Mouse (Mus musculus): ENCODE measurements at regions not wholly inside any gene's neighbourhood (a gene's known extent, or its start where the extent isn't known, plus 50 kb on each side); places are given as distances from the start of the nearest gene placed in this dataset.
"Not testable (repeated sequence)": the region's sequence is repeated elsewhere in the genome, so short reads cannot be mapped to it uniquely, and the experiment has no call there.

DNA sequence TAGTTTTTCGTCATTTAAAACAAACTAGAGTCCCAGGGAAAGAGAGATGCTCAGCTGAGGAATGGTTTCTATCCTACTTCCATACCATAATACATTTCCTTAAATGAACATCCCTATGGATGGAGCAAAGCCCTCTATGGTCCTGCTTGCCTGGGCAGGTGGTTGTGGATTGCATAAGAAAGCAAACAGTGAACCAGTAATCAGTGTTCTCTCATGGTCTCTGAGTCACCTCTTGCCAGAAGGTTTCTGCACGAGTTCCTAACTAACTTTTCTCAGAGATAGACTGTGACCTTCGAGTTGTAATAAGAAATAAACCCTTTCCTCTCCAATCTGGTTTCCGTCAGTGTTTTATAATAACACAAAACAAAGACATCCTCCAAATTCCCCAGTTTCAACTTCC, 62.9 kb upstream of the Bet1 start:
- DNase-seq (ENCODE audit: low spot score in 2 of 2): no peak

- DNase-seq (ENCODE audit: low spot score in 2 of 2): no peak
These were observed 71.5 kb upstream of the Bet1 start for GRCm38 (mm10) chr6:4158293-4158692.

GRCm38 (mm10) chr6:4163733-4164132, 77.0 kb upstream of the Bet1 start:
- no peak for DNase-seq (ENCODE audit: low spot score in 2 of 2)

GRCm38 (mm10) chr6:4167112-4167511, 80.3 kb upstream of the Bet1 start:
- no peak for DNase-seq (ENCODE audit: low spot score in 2 of 2)

- DNase-seq (ENCODE audit: low spot score in 2 of 2): no peak
These were observed 81.0 kb upstream of the Bet1 start for GRCm38 (mm10) chr6:4167757-4168156.

DNA sequence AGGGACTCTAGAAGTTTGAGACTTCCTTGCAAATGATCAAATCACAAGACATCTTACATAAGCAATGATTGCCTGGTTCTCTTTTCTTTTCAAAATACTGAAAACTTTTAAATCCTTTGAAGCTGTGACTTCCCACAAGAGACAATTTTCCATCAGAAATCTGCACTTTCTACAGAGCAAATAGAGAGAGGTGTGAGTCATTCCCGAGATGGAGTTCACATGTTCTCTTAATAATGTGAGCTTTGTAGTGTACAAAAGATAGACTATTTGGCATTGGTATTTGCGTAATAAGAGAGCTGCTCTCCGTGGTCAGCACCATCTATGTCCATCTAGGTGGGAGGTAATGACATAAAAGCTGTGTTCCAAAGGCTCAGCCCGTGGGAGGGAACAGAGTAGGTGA, 84.8 kb upstream of the Bet1 start:
- DNase-seq (ENCODE audit: low spot score in 2 of 2): peak in 1 of 2 experiments; percentile 6

- no peak for DNase-seq (ENCODE audit: low spot score in 2 of 2)
These were observed 100.9 kb upstream of the Bet1 start for GRCm38 (mm10) chr6:4187683-4188082.

DNA sequence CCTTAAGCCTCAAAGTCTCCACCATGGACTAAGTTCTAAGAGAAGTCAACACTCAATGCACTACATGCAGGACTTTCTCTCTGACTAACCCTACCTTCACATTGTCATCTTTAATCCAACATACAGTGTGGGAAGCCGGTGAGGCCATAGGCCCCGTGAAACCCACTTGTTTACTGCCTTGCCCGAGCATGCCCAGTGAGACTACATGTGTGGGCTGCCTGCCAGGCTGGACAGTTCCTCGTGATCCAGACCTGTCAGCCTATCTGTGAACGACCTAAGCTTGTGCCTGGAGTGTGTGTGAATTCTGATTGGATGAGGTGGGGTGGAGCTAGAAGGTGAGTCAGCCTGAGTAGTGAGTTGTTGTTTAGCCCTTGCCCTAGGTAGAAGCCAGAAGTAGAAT, 104.2 kb upstream of the Bet1 start:
- DNase-seq (ENCODE audit: low spot score in 2 of 2): not testable (repeated sequence)

- no peak for DNase-seq (ENCODE audit: low spot score in 2 of 2)
These were observed 106.5 kb upstream of the Bet1 start for GRCm38 (mm10) chr6:4193286-4193685.

DNA sequence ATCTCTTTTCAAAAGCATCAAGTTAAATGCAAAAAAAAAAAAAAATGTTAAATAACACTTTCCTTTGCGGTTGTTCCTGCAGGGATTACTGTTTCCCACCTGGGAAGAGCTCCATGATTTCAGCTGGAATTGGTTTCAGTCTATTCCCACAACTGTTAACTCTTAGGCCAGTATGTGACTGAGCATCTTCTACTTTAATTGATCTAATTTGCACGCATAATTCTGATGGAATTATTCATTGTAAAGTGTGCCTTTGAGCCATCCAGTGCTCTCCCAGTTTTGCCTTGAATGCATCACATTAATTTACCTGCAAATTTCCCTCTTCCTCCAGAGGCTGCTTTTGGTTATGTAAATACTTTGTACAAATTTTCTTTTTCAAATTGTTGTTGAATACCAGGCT, 114.4 kb upstream of the Bet1 start:
- no peak for DNase-seq (ENCODE audit: low spot score in 2 of 2)

DNA sequence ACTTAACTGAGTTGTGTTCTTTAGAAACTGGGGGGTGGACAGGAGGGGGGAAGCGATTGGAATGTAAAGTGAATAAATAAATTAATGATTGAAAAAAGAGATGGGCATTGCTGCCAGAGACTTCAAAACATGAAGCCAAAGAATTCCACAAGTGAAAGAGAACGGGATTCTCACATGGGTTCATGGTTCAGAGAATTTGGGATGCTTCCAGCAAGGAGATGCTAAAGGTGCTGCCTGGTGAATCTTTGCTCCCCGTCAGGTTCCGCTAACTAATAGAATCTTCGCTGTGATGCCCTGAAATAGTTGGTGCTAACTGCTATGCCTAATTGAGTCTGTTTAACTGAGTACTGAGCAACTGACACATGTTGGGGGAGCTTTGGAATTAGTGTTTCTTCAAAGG, 118.9 kb upstream of the Bet1 start:
- DNase-seq (ENCODE audit: low spot score in 2 of 2): no peak

GRCm38 (mm10) chr6:4245265-4246112, 158.7 kb upstream of the Bet1 start:
- DNase-seq (ENCODE audit: low spot score in 2 of 2): peak in 1 of 2 experiments; percentile 16

DNA sequence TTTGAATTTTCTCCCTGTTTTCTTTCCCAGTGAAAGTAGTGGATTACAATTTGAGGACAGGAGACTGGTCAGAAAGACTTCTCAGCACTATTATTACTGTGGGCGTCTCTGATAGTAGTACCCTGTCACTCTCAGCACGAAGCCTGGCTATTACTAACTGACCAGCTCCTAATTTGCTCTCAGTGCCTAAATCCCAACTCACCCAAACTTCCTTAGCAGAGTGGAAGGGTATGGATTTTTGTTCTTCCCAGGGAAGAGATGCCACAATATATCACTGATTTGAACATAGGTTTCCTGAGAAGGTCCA, 159.3 kb upstream of the Bet1 start:
- DNase-seq (ENCODE audit: low spot score in 2 of 2): no peak

- no peak for DNase-seq (ENCODE audit: low spot score in 2 of 2)
These were observed 189.8 kb upstream of the Bet1 start for GRCm38 (mm10) chr6:4276607-4277006.

DNA sequence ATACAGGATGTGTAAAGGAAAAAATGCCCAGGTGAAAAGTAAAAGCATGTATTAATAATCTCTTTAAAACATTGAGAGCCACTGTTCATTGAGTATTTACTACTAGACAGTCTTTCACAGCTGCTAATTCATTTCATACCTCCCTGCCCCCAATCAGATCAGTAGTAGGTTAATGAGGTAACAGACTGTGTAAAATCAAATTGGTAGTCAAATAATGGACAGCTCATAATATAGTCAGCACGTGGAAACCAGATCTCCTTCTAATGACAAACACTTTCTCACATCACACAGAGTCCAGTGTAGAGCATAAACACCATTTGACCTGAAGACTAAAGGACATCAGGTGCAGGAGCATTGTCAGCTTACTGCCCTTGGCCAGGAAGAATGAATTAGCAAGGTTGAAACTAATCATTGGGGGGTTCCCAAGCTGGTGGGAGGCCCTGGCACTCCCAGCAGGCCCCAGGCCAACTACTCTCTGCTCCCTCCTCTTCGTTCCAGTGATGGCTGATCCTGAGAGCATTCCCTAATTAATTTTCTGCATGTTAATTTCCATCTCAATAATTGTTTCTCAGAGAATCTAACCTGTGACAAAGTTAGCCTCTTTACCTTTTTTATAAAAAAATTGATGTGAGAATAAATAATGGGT, 190.6 kb upstream of the Bet1 start:
- no peak for DNase-seq (ENCODE audit: low spot score in 2 of 2)

DNA sequence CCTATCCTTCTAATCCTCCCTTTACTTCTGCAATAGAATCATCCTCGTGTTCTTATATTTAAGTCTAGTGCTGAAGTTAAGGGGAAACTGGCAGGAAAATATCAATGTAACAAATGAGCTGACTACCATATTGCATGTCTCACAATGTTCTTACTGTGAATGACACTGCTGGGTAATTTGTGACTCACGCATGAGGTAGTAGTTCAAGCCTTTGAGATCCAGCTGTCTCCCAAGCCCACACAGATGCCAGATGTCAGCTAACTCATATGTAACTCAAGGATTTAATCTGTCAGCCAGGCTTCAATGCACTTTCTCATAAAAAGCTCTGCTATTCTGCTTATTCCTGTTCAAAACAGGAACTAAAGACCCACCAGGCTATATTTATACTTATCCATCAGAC, 204.6 kb upstream of the Bet1 start:
- no peak for DNase-seq (ENCODE audit: low spot score in 2 of 2)

DNA sequence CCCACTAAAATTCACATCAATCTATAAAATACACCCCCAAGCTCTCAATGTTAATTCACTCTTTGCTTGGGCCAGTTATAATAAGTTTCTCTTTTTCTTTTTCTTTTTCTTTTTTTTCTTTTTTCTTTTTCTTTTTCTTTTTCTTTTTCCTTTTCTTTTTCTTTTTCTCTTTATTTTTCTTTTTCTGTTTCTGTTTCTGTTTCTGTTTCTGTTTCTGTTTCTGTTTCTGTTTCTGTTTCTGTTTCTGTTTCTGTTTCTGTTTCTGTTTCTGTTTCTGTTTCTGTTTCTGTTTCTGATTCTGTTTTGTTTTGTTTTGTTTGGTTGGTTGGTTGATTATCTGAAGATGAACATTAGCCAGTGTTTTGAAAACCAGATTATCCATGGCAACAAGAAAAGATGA, 201.2 kb upstream of the Col1a2 start:
- not testable (repeated sequence) for DNase-seq (ENCODE audit: low spot score in 2 of 2)

GRCm38 (mm10) chr6:4349953-4350352, 154.7 kb upstream of the Col1a2 start:
- DNase-seq (ENCODE audit: low spot score in 2 of 2): no peak

- DNase-seq (ENCODE audit: low spot score in 2 of 2): no peak
These were observed 142.4 kb upstream of the Col1a2 start for GRCm38 (mm10) chr6:4362220-4362619.

GRCm38 (mm10) chr6:4375465-4376037, 129.1 kb upstream of the Col1a2 start:
- DNase-seq (ENCODE audit: low spot score in 2 of 2): no peak

GRCm38 (mm10) chr6:4396808-4397207, 107.8 kb upstream of the Col1a2 start:
- DNase-seq (ENCODE audit: low spot score in 2 of 2): no peak

GRCm38 (mm10) chr6:4397695-4398598, 106.7 kb upstream of the Col1a2 start:
- DNase-seq (ENCODE audit: low spot score in 2 of 2): peak; percentile 47 to 74
